Mouse (Mus musculus) heart, embryonic 16.5 days (tissue): ENCODE data around the gene Cacng7. TPM values are rescaled to one million over a fixed set of nuclear protein-coding genes. Genes with fewer than 3 reads are reported as not detected.
"Not testable (repeated sequence)": the region's sequence is repeated elsewhere in the genome, so short reads cannot be mapped to it uniquely, and the experiment has no call there.

ENCODE experiments used
- ATAC-seq: fragments of 200-750 bp; cut with Nextera tagmentation; replicated peaks from 2 replicates; pipeline ENCODE4 v1.8.0; 2017; ENCODE audit warnings: moderate number of reproducible peaks; ENCODE audit not compliant: insufficient read depth, low FRiP score; ENCODE audit errors: extremely low read depth
- H3K27ac ChIP-seq: fragments of 300-500 bp; sonication (generic); 2 replicates; pipeline ENCODE4 v1.5.1; 2014; ENCODE audit warnings: mild to moderate bottlenecking, low read length, control low read depth, moderate library complexity
- H3K27me3 ChIP-seq: fragments of 300-500 bp; sonication (generic); 2 replicates; pipeline ENCODE4 v1.6.1; 2014; ENCODE audit warnings: low read length, mixed read lengths; ENCODE audit not compliant: control insufficient read depth, insufficient read depth
- H3K36me3 ChIP-seq: fragments of 300-500 bp; sonication (generic); 2 replicates; pipeline ENCODE4 v1.6.1; 2014; ENCODE audit not compliant: control insufficient read depth, insufficient read depth
- H3K4me1 ChIP-seq: fragments of 300-500 bp; sonication (generic); 2 replicates; pipeline ENCODE4 v1.6.1; 2014; ENCODE audit warnings: low read length, mixed read lengths; ENCODE audit not compliant: control insufficient read depth, insufficient read depth
- H3K4me2 ChIP-seq: fragments of 300-500 bp; sonication (generic); 2 replicates; pipeline ENCODE4 v1.6.1; 2014; ENCODE audit warnings: low read depth, mild to moderate bottlenecking, control low read depth, low read length
- H3K4me3 ChIP-seq: fragments of 300-500 bp; sonication (generic); 2 replicates; pipeline ENCODE4 v1.5.1; 2014; ENCODE audit warnings: mild to moderate bottlenecking, control low read depth, low read length
- H3K9ac ChIP-seq: fragments of 300-500 bp; sonication (generic); 2 replicates; pipeline ENCODE4 v1.6.1; 2014; ENCODE audit warnings: low read length, control low read depth
- H3K9me3 ChIP-seq: fragments of 300-500 bp; sonication (generic); replicated peaks from 2 replicates; pipeline ENCODE4 v1.6.1; 2016; ENCODE audit warnings: low read length; ENCODE audit not compliant: control insufficient read depth
- WGBS: fragments of 180-500 bp; shearing (Covaris S2); extraction: QIAGEN DNeasy Blood & Tissue Kit; methylation state at CpG from one replicate; pipeline ENCODE4 v1.1.7; 2014; 5-methylcytosine and 5-hydroxymethylcytosine counted together
- polyA plus RNA-seq: library from polyadenylated mRNA; unstranded; fragments of >200 nt; fragmentation: Nextera tagmentation; extraction: Ambion mirVana; gene quantifications from 2 replicates; pipeline ENCODE4 v1.2.1, GENCODE M21; 2015

Cacng7 gene
- polyA plus RNA-seq, 1 experiment from 2014 or later = 0.16 TPM

- Histone ChIP-seq H3K27me3 (no peaks in the 10 kb centered on the region), H3K9ac (no peak overlapping the region), H3K4me1 (no peaks in the 10 kb centered on the region), H3K4me2 (no peak overlapping the region), H3K27ac (no peak overlapping the region), H3K36me3 (no peaks in the 10 kb centered on the region), H3K4me3 (no peak overlapping the region), H3K9me3 (no peaks in the 10 kb centered on the region)
- ATAC-seq = no peak
- WGBS = 67% methylated on average over 7 of the region's 7 CpGs
Observed at GRCm38 (mm10) chr7:3397797-3398196, 65.0 kb downstream of the Cacng7 start.

- not testable (repeated sequence) for H3K9me3 ChIP-seq, ATAC-seq, H3K4me3 ChIP-seq, H3K27ac ChIP-seq, H3K4me2 ChIP-seq, H3K36me3 ChIP-seq, H3K9ac ChIP-seq, H3K27me3 ChIP-seq, H3K4me1 ChIP-seq
- WGBS = 90% methylated on average over 8 of the region's 8 CpGs
Observed at GRCm38 (mm10) chr7:3398363-3398762, 65.6 kb downstream of the Cacng7 start.

GRCm38 (mm10) chr7:3399937-3400336 is 67.2 kb downstream of the Cacng7 start:
- Histone ChIP-seq H3K27ac (no peak overlapping the region), H3K4me1 (no peaks in the 10 kb centered on the region), H3K9me3 (no peaks in the 10 kb centered on the region), H3K36me3 (no peaks in the 10 kb centered on the region), H3K4me2 (no peak overlapping the region), H3K27me3 (no peaks in the 10 kb centered on the region), H3K9ac (no peak overlapping the region), H3K4me3 (no peak overlapping the region)
- no peak for ATAC-seq

- WGBS = 54% methylated on average over 11 of the region's 11 CpGs
- Histone ChIP-seq H3K9ac (no peak overlapping the region), H3K4me1 (peaks cover 13% of the 10 kb centered on the region), H3K27ac (no peak overlapping the region), H3K9me3 (no peaks in the 10 kb centered on the region), H3K4me2 (no peak overlapping the region), H3K27me3 (peaks cover 41% of the 10 kb centered on the region), H3K36me3 (no peaks in the 10 kb centered on the region), H3K4me3 (no peak overlapping the region)
- ATAC-seq = no peak
Observed at GRCm38 (mm10) chr7:3409729-3410520, 77.2 kb downstream of the Cacng7 start.

GRCm38 (mm10) chr7:3411160-3411941 is 78.6 kb downstream of the Cacng7 start:
- Histone ChIP-seq H3K9me3 (no peaks in the 10 kb centered on the region), H3K4me3 (peak overlapping the region; percentile 35), H3K27me3 (peaks cover 52% of the 10 kb centered on the region), H3K27ac (no peak overlapping the region), H3K9ac (no peak overlapping the region), H3K4me1 (peaks cover 15% of the 10 kb centered on the region), H3K36me3 (no peaks in the 10 kb centered on the region), H3K4me2 (peak overlapping the region; percentile 66)
- peak; percentile 40 for ATAC-seq
- 1% methylated on average over 33 of the region's 33 CpGs for WGBS

GRCm38 (mm10) chr7:3412036-3412435 is 79.3 kb downstream of the Cacng7 start:
- Histone ChIP-seq H3K27ac (no peak overlapping the region), H3K27me3 (peaks cover 58% of the 10 kb centered on the region), H3K4me1 (peaks cover 15% of the 10 kb centered on the region), H3K36me3 (no peaks in the 10 kb centered on the region), H3K4me3 (peak overlapping the region; percentile 35), H3K4me2 (peak overlapping the region; percentile 66), H3K9ac (no peak overlapping the region), H3K9me3 (no peaks in the 10 kb centered on the region)
- no peak for ATAC-seq
- 3% methylated on average over 20 of the region's 20 CpGs for WGBS

GRCm38 (mm10) chr7:3414888-3415287 is 82.1 kb downstream of the Cacng7 start:
- 2% methylated on average over 47 of the region's 47 CpGs for WGBS
- H3K4me3 ChIP-seq = peak overlapping the region; percentile 58
- peak overlapping the region; percentile 91 for H3K4me2 ChIP-seq
- H3K36me3 ChIP-seq = no peaks in the 10 kb centered on the region
- H3K4me1 ChIP-seq = peaks cover 15% of the 10 kb centered on the region
- peak; percentile 16; the same call in 1 of the 2 replicates for ATAC-seq
- H3K27ac ChIP-seq = no peak overlapping the region
- no peaks in the 10 kb centered on the region for H3K9me3 ChIP-seq
- H3K9ac ChIP-seq = peak overlapping the region; percentile 69
- H3K27me3 ChIP-seq = peaks cover 73% of the 10 kb centered on the region

GRCm38 (mm10) chr7:3415378-3415777 is 82.6 kb downstream of the Cacng7 start:
- peak; percentile 76 for ATAC-seq
- H3K4me3 ChIP-seq = peak overlapping the region; percentile 58
- no peaks in the 10 kb centered on the region for H3K9me3 ChIP-seq
- peak overlapping the region; percentile 91 for H3K4me2 ChIP-seq
- peaks cover 15% of the 10 kb centered on the region for H3K4me1 ChIP-seq
- H3K36me3 ChIP-seq = no peaks in the 10 kb centered on the region
- peaks cover 73% of the 10 kb centered on the region for H3K27me3 ChIP-seq
- H3K9ac ChIP-seq = peak overlapping the region; percentile 69
- no peak overlapping the region for H3K27ac ChIP-seq
- WGBS = 1% methylated on average over 58 of the region's 60 CpGs
